Mouse (Mus musculus): ENCODE data around the gene Hddc3. TPM values are rescaled to one million over a fixed set of nuclear protein-coding genes. Genes with fewer than 3 reads are reported as not detected.

Hddc3 gene
- total RNA-seq, 2 experiments from 2014 or later: 37.2 to 44.9 TPM

DNA sequence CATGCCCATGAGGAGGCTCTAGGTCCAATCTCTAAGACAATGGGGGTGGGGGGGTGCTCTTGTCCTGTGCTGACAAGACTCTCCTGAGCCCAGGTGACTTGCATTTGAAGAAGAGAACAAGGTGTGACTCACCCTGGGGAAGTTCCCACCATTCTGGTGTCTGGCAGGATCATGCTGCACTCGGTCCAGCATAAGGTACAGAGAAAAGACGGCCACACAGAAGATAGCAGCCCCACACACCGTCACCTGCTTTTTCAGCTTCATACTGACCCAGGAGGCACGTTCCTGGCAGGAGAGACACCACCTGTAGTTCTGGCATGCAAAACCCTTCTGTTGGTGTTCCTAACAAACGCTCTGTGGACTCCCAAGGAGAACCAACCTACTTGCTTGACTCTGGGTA, 26.6 kb downstream of the Hddc3 start:
- DNase-seq (ENCODE audit: low spot score in 2 of 2): no peak

- no peak for DNase-seq (ENCODE audit: low spot score in 2 of 2)
Measured at GRCm38 (mm10) chr7:80369967-80370431, 27.1 kb downstream of the Hddc3 start.

GRCm38 (mm10) chr7:80370649-80371040, 27.7 kb downstream of the Hddc3 start:
- peak; percentile 77 to 80 for DNase-seq (ENCODE audit: low spot score in 2 of 2)

GRCm38 (mm10) chr7:80371041-80371751, 28.3 kb downstream of the Hddc3 start, which contains the start of gene Man2a2:
TSS of gene Man2a2 (minus strand) at chr7:80371375.
- DNase-seq (ENCODE audit: low spot score in 2 of 2): peak; percentile 83 to 91

DNA sequence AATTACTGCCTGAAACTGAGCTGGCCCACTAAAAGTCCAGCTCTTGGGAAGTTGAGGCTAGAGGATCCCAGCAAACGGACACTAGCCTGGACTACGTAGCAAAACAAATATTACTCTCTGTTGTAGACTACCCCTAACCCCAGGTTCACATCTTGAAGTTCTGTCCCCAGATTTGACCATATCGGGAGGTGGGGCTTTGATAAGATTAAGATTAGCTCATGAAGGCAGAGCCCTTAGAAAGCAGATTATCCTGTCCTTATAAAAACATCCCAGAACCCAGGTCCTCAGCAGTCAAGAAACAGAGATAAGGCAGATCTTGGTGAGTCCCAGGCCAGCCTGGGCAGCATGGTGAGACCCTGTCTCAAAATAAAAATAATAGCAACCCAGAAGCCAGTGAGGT, 29.3 kb downstream of the Hddc3 start:
- no peak for DNase-seq (ENCODE audit: low spot score in 2 of 2)

- no peak for DNase-seq (ENCODE audit: low spot score in 2 of 2)
Measured at GRCm38 (mm10) chr7:80372667-80373066, 29.8 kb downstream of the Hddc3 start.

GRCm38 (mm10) chr7:80373352-80373751, 30.4 kb downstream of the Hddc3 start:
- DNase-seq (ENCODE audit: low spot score in 2 of 2): no peak

- peak; percentile 46 to 53 for DNase-seq (ENCODE audit: low spot score in 2 of 2)
Measured at GRCm38 (mm10) chr7:80373850-80374249, 30.9 kb downstream of the Hddc3 start.

- no peak for DNase-seq (ENCODE audit: low spot score in 2 of 2)
Measured at GRCm38 (mm10) chr7:80374280-80374679, 31.4 kb downstream of the Hddc3 start.

DNA sequence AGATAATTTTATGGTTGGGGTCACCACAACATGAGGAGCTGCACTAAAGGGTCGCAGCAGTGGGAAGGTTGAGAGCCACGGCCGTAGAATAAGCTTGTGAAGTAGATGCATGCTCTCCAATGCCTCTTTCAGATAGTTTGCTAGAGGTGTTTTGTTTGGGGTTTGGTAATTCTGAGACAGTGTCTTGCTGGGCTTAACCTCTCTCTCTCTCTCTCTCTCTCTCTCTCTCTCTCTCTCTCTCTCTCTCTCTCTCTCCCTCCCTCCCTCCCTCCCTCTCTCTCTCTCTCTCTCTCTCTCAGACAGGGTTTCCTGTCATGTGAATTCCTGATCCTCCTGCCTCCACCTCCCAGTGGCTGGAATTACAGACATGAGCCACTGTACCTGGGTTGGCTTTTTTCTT, 31.8 kb downstream of the Hddc3 start:
- no peak for DNase-seq (ENCODE audit: low spot score in 2 of 2)

GRCm38 (mm10) chr7:80375376-80376039, 32.6 kb downstream of the Hddc3 start:
- DNase-seq (ENCODE audit: low spot score in 2 of 2): no peak

DNA sequence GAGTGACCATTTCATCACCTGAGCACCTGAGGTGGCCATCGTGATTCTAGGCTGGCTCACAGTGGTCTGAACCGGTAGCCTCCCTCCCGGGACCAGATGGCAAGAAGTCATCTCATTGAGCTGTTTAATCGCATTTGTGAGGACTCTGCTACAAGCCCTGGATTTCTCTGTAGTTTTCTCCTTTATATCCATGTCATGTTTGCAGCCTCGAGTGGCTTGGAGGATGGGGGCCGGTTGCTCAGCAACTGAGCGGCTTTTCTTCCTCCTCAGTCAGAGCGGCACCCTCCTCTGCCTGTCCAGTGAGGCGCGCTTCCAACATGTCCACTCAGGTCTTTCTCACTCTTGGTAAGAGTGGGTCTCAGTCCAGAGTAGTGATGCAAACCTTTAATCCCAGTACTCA, 33.3 kb downstream of the Hddc3 start:
- DNase-seq (ENCODE audit: low spot score in 2 of 2): no peak

DNA sequence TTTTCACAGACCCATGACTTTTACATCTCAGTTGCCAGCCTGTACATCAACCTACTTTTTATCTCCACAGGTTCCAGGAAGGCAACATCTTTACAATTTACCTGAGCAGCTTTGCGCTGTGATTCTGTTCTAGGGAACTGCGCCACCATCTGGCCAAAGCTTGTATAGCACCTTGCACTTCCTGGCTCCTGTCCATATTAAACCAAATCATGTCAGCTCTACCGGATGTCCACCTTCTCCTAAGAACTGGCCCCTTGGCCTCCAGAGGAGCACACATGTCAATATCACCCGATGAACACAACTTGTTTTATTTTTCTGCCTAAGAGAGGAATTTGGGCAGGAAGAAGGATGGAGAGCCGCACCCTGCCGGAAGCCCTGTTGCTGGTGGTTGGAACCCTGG, 34.6 kb downstream of the Hddc3 start:
- DNase-seq (ENCODE audit: low spot score in 2 of 2): peak; percentile 72 to 73

- DNase-seq (ENCODE audit: low spot score in 2 of 2): no peak
Measured at GRCm38 (mm10) chr7:80379531-80379930, 36.6 kb downstream of the Hddc3 start.

DNA sequence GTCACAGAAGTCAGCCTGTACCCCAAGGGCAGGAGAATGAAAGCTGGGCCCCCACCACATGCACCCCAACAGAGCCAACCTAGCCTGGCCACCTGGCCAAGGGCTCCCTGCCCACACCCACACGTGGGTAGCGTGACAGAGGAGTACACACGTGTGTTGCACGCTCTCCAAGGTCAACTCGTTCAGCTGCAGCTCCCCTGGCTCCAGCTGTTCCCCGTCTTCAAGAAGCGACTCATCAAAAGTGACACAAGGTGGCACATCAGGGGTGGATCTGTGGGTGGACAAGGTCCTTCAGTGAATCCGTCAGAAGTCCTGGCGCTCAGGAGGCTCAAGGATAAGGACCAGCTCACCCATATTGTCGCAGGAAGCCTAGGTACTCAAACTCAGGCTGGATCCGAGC, 40.0 kb downstream of the Hddc3 start:
- DNase-seq (ENCODE audit: low spot score in 2 of 2): no peak

- peak; percentile 95 to 96 for DNase-seq (ENCODE audit: low spot score in 2 of 2)
Measured at GRCm38 (mm10) chr7:80386235-80386930, 43.5 kb downstream of the Hddc3 start.

- no peak for DNase-seq (ENCODE audit: low spot score in 2 of 2)
Measured at GRCm38 (mm10) chr7:80387033-80387632, 44.2 kb downstream of the Hddc3 start.

DNA sequence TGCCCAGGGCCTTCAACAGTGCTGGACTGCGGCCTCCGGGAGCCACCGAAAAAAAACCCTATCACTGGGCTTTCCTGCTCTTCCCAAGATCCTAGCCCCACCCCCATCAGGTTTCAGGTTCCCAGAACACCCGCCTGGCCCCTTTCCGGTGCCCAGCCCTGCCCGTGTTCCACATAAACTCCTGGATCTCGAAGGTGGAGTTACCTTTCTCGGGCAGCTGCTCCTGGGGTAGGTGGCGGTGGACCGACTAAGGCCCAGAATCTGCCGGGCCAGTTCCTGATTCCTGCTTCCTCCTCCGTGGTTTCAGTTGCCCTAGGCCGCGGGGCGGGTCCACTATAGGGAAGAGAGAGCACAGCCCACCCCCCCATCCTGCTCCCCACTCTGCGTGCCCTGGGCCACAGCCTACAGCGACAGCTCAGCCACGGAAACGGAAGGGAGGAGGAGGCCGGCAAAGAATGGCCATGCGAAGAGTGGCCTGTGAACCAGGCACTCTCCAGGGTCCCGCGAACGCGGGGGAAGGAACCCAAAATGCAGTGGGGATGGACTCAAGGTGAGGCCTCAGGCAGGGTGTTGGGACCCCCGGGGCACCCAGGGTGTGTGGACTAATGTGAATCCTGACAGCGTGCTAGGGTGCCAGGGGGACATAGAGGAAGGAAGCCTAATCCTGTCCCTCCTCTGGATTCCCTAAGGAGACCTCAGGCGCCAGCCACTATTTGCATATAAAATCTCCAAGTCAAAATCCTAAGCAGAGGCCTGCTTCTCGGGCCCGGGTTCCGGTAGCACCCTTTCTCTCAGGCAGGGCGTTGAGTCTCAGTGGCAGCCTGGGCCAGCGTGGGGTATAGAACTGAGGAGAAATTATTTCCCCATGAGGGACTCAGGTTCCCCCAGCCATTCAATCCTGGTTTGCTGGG, 45.0 kb downstream of the Hddc3 start, which contains the start of gene Fes:
Fes (minus strand) TSS at position 314 of the 911 bp plus-strand sequence.
- DNase-seq (ENCODE audit: low spot score in 2 of 2): no peak

DNA sequence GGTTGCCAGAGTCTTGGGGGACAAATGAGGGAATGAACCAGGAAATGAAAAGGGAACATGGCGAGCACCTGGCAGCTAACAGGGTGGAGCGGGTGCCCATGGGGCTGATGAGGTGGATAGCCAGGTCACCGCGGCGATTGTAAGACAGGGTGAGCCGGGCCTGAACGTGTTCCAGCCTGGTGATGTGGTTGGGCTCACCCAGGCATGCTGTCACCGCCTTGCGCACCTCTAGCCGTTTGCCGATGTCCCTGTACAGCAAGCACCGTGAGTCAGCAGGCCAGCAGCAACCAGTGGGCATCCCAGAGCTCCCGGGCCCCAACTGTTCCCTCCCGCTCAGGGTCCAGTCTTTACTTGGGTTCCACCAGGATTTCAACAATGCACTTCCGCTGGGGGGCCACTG, 49.2 kb downstream of the Hddc3 start:
- no peak for DNase-seq (ENCODE audit: low spot score in 2 of 2)

- DNase-seq (ENCODE audit: low spot score in 2 of 2): no peak
Measured at GRCm38 (mm10) chr7:80394600-80394999, 51.7 kb downstream of the Hddc3 start.

Data from layer of hippocampus, postnatal 10 days (tissue).